Mouse (Mus musculus) heart, postnatal 0 days (tissue): Measurements from ENCODE around the gene N4bp2l2. TPM values are rescaled to one million over a fixed set of nuclear protein-coding genes. Genes with fewer than 3 reads are reported as not detected.

Experiments
- ATAC-seq: fragments of 200-750 bp; cut with Nextera tagmentation; 2 replicates; pipeline ENCODE4 v1.8.0; 2017; ENCODE audit warnings: low read depth, moderate number of reproducible peaks, moderate library complexity; ENCODE audit not compliant: insufficient read depth
- DNase-seq: peaks from one replicate; pipeline ENCODE4 v3.0.0-alpha.2; 2016; ENCODE audit warnings: low spot score
- H3K27ac ChIP-seq: fragments of 300-500 bp; sonication (generic); 2 replicates; pipeline ENCODE4 v1.5.1; 2014; ENCODE audit warnings: low read depth, mild to moderate bottlenecking
- H3K27me3 ChIP-seq: fragments of 300-500 bp; sonication (generic); 2 replicates; pipeline ENCODE4 v1.6.1; 2014; ENCODE audit warnings: low read length, mixed read lengths; ENCODE audit not compliant: control insufficient read depth, insufficient read depth
- H3K36me3 ChIP-seq: fragments of 300-500 bp; sonication (generic); replicated peaks from 2 replicates; pipeline ENCODE4 v1.6.1; 2014; ENCODE audit warnings: low read length, mixed read lengths; ENCODE audit not compliant: control insufficient read depth, insufficient read depth
- H3K4me1 ChIP-seq: fragments of 300-500 bp; sonication (generic); 2 replicates; pipeline ENCODE4 v1.6.1; 2014; ENCODE audit warnings: antibody characterized with exemption; ENCODE audit not compliant: control insufficient read depth, insufficient read depth
- H3K4me2 ChIP-seq: fragments of 300-500 bp; sonication (generic); 2 replicates; pipeline ENCODE4 v1.6.1; 2014; ENCODE audit warnings: low read depth, mild to moderate bottlenecking, low read length, moderate library complexity
- H3K4me3 ChIP-seq: fragments of 300-500 bp; sonication (generic); 2 replicates; pipeline ENCODE4 v1.5.1; 2014; ENCODE audit warnings: low read depth, low read length
- H3K9ac ChIP-seq: fragments of 300-500 bp; sonication (generic); replicated peaks from 2 replicates; pipeline ENCODE4 v1.6.1; 2014; ENCODE audit warnings: low read depth, low read length, mixed read lengths
- H3K9me3 ChIP-seq: fragments of 300-500 bp; sonication (generic); replicated peaks from 2 replicates; pipeline ENCODE4 v1.6.1; 2016; ENCODE audit warnings: low read length; ENCODE audit not compliant: control insufficient read depth
- CTCF ChIP-seq: IDR thresholded peaks from 2 replicates; pipeline ENCODE4 v1.5.1; 2016; ENCODE audit warnings: antibody characterized with exemption, control low read depth, low read depth
- EP300 ChIP-seq: IDR thresholded peaks from 2 replicates; pipeline ENCODE4 v1.6.1; 2016; ENCODE audit warnings: antibody characterized with exemption, low read depth
- WGBS: fragments of 180-500 bp; shearing (Covaris S2); extraction: QIAGEN DNeasy Blood & Tissue Kit; methylation state at CpG from one replicate; pipeline ENCODE4 v1.1.7; 2014; 5-methylcytosine and 5-hydroxymethylcytosine counted together
- polyA plus RNA-seq: library from polyadenylated mRNA; unstranded; fragments of >200 nt; fragmentation: Nextera tagmentation; extraction: Ambion mirVana; gene quantifications from 2 replicates; pipeline ENCODE4 v1.2.1, GENCODE M21; 2015
- total RNA-seq: library from RNA; depleted of rRNA; stranded (reverse); fragments of >200 nt; gene quantifications from 2 replicates; pipeline ENCODE4 v1.2.3, GENCODE M21; 2014; ENCODE audit warnings: low replicate concordance

N4bp2l2 gene
- total and polyA plus RNA-seq, 2 experiments from 2014 or later: 24.0 to 54.3 TPM

DNA sequence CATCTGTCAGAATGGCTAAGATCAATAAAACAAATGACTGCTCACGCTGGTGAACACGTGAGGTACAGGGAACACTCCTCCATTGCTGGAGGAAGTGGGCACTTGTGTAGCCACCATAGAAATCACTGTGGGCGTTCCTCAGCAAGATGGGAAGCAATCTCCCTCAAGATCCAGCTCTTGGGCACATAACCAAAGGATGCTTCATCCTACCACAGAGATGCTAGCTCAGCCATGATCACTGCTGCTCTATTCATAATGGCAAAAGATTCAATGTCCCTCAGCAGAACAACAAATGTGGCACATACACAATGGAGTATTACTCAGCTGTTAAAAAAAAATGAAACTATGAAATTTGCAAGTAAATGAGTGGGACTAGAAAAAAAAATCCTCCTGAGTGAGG lies 49.3 kb downstream of the N4bp2l2 start:
- no peak overlapping the region for H3K9ac ChIP-seq
- no peak overlapping the region for H3K4me2 ChIP-seq
- no peaks in the 10 kb centered on the region for H3K27me3 ChIP-seq
- ATAC-seq: no peak
- WGBS: 75% methylated on average over 3 of the region's 3 CpGs
- H3K4me1 ChIP-seq: no peaks in the 10 kb centered on the region
- no peaks in the 10 kb centered on the region for H3K36me3 ChIP-seq
- no peak for DNase-seq
- no peaks in the 10 kb centered on the region for H3K9me3 ChIP-seq
- TF ChIP-seq EP300 (no peak), CTCF (no peak)
- H3K27ac ChIP-seq: no peak overlapping the region
- H3K4me3 ChIP-seq: no peak overlapping the region

DNA sequence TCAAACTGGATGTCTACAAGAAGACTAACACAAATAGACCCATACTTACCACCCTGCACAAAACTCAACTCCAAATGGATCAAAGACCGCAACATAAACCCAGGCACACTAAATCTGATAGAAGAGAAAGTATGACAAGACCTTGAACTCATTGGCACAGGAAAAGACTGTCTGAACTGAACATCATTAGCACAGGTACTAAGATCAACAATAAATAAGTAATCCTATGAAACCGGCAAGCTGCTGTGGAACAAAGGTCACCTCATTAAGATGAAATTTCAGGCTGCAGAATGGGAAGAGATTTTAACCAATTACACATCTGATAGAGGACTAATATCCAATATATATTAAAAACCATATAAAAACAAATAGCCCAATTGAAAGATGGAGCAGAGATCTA lies 49.8 kb downstream of the N4bp2l2 start:
- H3K4me1 ChIP-seq: no peaks in the 10 kb centered on the region
- no peaks in the 10 kb centered on the region for H3K27me3 ChIP-seq
- no peaks in the 10 kb centered on the region for H3K36me3 ChIP-seq
- H3K4me2 ChIP-seq: no peak overlapping the region
- H3K9ac ChIP-seq: no peak overlapping the region
- no peaks in the 10 kb centered on the region for H3K9me3 ChIP-seq
- ATAC-seq (no peak), DNase-seq (no peak)
- WGBS: 91% methylated on average over 2 of the region's 2 CpGs
- H3K27ac ChIP-seq: no peak overlapping the region
- TF ChIP-seq CTCF (no peak), EP300 (no peak)
- H3K4me3 ChIP-seq: no peak overlapping the region

DNA sequence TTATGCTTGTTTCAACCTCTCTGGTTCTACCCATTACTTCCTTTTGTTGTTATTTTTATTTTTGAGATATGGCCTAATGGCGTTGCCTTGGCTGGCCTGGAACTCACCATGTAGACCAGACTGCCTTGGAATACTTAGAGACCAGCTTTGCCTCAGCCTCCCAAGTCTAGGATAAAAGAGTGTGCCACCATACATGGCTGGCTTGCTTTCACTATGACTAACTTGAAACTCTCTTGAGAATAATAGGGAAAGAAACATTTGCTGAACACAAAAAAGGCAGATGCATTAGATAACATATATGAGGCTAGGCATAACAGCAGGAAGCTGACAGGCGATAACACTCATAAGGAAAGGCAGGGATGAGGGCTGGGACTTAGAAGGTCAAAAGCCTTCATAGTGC lies 51.9 kb downstream of the N4bp2l2 start:
- TF ChIP-seq EP300 (no peak), CTCF (no peak)
- no peak for ATAC-seq
- Histone ChIP-seq H3K4me3 (no peak overlapping the region), H3K4me2 (no peak overlapping the region), H3K36me3 (no peaks in the 10 kb centered on the region), H3K9me3 (no peaks in the 10 kb centered on the region), H3K9ac (no peak overlapping the region), H3K4me1 (no peaks in the 10 kb centered on the region), H3K27me3 (no peaks in the 10 kb centered on the region), H3K27ac (0 out of 2 replicates have a peak overlapping the region, but pooled peaks have one; percentile 7)
- 69% methylated on average over 2 of the region's 2 CpGs for WGBS
- no peak for DNase-seq

DNA sequence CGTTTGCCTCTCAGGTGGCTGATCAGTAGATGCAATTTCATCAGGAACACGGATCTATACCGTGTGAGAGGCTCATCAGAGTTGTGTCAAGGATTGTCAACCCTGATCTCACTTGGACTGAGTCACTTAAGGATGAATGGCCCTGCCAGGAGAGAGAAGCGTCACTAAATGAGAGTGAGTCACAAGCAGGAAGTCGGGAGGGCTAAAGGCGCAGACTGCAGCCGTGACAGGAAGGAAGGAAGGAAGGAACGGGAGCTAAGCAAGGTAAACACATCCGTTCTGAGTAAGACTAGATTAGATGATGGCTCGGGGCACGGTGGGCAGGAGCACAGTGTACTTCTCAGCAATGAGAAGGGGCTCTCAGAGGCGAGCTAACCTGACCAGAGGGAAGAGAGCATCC lies 54.3 kb downstream of the N4bp2l2 start:
- no peaks in the 10 kb centered on the region for H3K27me3 ChIP-seq
- H3K9me3 ChIP-seq: no peaks in the 10 kb centered on the region
- ATAC-seq: peak; percentile 24; the same call in 1 of the 2 replicates
- no peak overlapping the region for H3K9ac ChIP-seq
- H3K27ac ChIP-seq: no peak overlapping the region
- H3K4me3 ChIP-seq: no peak overlapping the region
- TF ChIP-seq CTCF: no peak
- no peak for TF ChIP-seq EP300
- WGBS: 54% methylated on average over 12 of the region's 12 CpGs
- H3K4me2 ChIP-seq: no peak overlapping the region; the same call in 1 of the 2 replicates
- H3K36me3 ChIP-seq: peaks cover 4% of the 10 kb centered on the region; the same call in 1 of the 2 replicates
- H3K4me1 ChIP-seq: no peaks in the 10 kb centered on the region
- DNase-seq: no peak

DNA sequence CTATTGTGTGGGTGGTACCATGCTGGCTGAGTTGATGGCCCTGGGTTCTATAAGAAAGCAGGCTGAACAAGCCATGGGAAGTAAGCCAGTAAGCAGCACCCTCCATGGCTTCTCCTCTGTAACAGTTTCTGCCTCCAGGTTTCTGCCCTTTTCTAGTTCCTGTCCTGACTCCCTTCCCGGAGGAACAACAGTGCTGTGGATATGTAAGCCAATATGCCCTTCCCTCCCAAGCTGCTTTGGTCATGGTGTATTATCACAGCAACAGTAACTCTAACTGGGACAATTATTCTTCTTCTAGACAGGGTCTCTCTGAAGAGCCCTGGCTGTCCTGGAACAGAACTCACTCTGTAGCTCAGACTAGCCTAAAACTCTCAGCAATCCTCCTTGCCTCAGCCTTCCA lies 54.8 kb downstream of the N4bp2l2 start:
- ATAC-seq: no peak
- 91% methylated on average over 1 of the region's 1 CpGs for WGBS

DNA sequence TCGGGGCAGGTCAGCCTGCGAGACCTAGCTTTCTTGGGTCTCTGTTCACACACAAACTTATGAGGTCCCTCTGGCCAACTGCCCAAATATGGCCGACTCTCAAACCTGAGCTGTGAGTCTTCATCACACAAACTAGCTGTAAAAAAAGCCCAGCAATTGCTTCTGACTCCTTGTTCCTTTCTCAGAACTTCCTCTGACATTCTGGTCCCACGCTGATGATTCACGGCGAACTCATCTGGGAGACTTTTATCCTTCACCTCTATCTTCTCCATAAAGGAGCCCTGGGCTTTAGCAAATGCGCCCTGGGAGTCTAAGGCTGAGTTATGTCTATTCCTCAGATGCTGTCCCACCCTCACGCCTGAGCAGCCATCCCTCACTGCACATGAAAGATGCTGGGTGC lies 58.4 kb downstream of the N4bp2l2 start:
- peaks cover 4% of the 10 kb centered on the region for H3K36me3 ChIP-seq
- H3K27me3 ChIP-seq: no peaks in the 10 kb centered on the region
- ATAC-seq: no peak
- H3K9me3 ChIP-seq: no peaks in the 10 kb centered on the region
- no peak overlapping the region for H3K4me2 ChIP-seq
- no peak overlapping the region for H3K9ac ChIP-seq
- WGBS: 91% methylated on average over 8 of the region's 8 CpGs
- H3K27ac ChIP-seq: no peak overlapping the region
- no peaks in the 10 kb centered on the region for H3K4me1 ChIP-seq
- no peak for TF ChIP-seq EP300
- DNase-seq: no peak
- H3K4me3 ChIP-seq: no peak overlapping the region

More for the DNA sequence above, 54.8 kb downstream of the N4bp2l2 start:
- Histone ChIP-seq H3K4me3 (no peak overlapping the region), H3K36me3 (peaks cover 4% of the 10 kb centered on the region; the same call in 1 of the 2 replicates), H3K4me1 (no peaks in the 10 kb centered on the region), H3K27ac (no peak overlapping the region), H3K4me2 (no peak overlapping the region), H3K9me3 (no peaks in the 10 kb centered on the region), H3K27me3 (no peaks in the 10 kb centered on the region), H3K9ac (no peak overlapping the region)
- no peak for TF ChIP-seq EP300
- no peak for TF ChIP-seq CTCF
- DNase-seq: no peak
